Mouse (Mus musculus): ENCODE data around the gene Atoh8. TPM values are rescaled to one million over a fixed set of nuclear protein-coding genes. Genes with fewer than 3 reads are reported as not detected.
A peak's percentile ranks its signal among the peaks of the same experiment; 100 is the strongest.

Gene Atoh8
- total RNA-seq, 1 experiment from 2014 or later: 0.82 TPM

DNA sequence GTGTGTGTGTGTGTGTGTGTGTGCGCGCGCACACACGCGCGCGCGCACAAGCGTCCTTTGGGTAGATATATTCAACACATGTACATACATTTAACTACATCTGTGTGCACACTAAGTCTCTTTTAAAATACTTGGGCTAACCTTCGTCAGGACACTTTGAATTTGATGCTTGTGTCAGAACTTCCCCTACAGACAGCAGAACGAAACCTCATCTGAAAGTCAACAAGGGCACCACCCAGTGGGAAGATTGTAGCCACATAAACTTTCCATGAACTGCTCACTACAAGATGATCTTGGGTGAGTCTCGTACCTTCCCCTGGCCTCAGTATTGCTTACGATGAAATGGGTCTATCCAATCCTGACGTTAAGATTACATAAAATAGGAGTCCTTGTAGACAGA, 3.0 kb downstream of the Atoh8 start:
- peak; percentile 26; the same call in 1 of the 2 replicates for ATAC-seq (replicated peaks; ENCODE audit: low read depth, poor library complexity, severe bottlenecking)

DNA sequence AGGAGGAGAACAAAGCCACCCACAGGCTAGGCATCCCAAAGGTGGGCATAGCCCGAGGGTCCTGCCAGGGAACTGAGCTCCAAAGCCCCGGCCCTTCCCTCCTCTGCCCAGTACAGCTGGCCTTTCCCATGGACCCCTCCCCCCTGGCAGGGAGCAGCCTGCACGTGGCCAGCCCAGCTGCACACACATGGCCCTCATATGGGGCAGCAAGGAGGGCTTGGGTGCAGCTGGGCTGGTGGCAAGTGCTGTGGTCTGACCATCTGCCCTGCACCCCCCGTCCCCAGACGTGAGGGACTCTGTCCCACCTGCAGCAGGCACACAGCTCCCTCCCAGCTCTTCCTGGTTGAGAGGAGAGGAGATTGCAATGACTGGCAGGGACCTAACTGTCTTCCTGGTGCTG, 4.5 kb downstream of the Atoh8 start:
- ATAC-seq (replicated peaks; ENCODE audit: low read depth, poor library complexity, severe bottlenecking): no peak

DNA sequence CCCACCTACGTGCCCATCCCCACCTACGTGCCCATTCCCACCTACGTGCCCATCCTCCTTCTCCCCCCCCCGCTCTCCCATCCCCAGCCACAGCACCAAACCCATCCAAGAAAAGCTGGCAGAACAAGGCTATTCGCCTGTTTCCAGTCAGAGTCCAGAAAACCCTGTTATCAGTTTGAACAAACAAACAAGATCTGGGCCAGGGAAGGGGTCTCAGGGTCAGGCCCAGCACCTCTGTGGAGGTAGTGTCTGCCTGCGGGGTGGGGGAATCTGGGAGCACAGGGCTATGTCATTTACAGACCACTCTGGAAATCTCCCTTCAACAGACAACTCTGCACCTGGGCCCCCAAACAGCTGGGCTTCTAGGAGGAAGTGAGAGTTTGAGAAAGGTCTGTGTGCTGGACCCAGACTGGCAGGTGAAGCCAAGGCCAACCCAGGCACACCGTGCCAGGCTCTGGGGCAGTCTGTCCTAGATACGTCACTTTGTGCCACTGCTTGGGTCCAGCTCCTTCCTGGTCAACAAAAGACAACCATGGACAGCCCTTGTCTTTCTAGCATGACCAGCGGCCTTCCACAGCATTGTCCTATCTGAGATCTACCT, 7.6 kb downstream of the Atoh8 start:
- no peak for ATAC-seq (replicated peaks; ENCODE audit: low read depth, poor library complexity, severe bottlenecking)

DNA sequence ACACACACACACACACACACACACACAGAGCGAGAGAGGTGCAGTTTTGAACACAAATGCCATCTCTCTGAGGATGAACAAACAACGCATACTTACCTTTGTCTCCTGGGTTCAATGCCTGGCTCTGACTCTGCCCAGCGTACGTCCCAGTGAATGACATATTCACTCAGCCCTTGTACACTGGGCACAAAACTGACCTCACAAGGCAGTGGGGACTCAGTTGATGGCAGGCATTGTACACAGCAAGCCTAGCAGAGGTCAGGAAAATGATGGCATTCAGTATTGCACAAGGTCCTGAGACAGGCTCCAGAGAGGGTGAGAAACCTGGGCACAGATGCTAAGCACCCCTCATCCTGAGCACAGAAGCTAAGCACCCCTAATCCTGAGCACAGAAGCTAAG, 8.4 kb downstream of the Atoh8 start:
- no peak for ATAC-seq (replicated peaks; ENCODE audit: low read depth, poor library complexity, severe bottlenecking)

DNA sequence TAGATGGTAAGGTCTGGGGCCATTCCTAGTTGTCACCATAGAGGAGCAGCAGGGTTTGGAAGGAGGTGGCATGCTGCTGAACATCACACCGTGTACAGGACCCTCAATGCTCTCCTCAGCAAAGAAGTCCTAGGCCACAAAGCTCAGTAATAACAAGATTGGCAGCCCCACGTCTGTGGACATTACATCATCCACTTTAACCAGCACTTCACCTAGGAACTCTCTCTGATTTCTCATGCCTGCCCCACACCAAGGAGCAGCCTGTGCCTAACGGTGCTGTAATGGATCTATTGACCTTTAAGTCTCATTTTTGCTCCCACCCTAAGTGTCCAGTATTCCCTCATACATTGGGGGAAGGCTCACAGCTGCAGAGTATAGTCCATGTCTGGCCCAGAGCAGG, 9.7 kb downstream of the Atoh8 start:
- ATAC-seq (replicated peaks; ENCODE audit: low read depth, poor library complexity, severe bottlenecking): no peak

DNA sequence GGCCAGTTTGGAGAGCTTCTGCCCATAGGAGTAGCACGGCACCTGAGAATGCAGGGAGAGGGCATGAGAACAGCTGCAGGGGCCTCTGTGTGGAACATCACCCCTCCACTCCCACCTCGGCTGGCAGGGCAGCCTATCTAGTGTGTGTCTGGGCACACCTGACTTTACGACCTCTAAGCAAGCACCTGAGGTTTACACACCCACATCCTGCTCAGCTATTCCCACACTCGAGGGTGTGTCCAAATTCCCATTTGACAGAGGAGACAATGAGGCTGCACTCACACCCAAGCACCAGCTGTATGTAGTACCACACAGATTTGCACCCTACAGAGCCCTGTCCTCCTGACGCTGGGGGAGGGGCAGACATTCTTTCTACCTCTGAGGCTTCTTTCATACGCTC, 11.5 kb downstream of the Atoh8 start:
- ATAC-seq (replicated peaks; ENCODE audit: low read depth, poor library complexity, severe bottlenecking): no peak

DNA sequence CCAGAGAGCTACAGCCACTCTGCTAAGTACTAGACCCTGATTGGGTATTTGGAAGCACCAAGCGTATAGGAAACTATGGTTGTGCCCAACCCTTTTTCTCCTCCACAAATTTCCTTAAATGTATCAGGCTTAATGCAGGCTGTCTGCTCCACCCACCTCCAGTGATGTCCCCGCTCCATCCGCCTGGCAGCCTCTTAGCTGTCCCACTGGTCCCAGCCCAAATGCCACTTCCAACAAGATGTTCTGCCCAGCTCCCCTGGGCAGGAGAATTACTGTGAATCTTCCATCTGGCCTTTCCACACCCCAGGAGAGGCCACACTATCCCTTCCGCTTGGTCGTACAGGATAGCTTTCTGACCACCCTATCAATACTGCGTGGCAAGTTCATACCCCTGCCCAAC, 12.5 kb downstream of the Atoh8 start:
- no peak for ATAC-seq (replicated peaks; ENCODE audit: low read depth, poor library complexity, severe bottlenecking)

DNA sequence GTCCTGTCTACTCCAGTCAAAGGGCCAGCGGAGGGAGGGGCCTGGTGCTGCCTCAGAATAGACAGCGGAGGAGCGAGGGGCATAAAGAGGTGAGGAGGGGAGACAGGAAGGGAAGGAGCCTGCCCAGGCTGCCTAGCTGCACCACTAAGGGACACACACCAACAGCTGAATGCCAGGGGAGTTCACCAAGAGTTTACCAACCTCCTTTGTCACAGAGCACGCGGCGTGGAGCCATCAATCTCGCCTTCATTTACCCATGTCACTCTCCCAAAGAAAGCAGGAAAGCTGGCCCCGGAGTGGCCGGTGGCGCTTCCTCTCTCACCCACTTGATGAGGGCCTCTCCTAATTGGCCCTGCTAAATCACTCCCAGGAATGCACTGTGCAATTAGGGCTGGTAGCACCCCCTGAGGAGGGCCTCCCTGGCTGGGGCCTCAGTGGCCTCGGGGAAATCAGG, 13.1 kb downstream of the Atoh8 start:
- no peak for ATAC-seq (replicated peaks; ENCODE audit: low read depth, poor library complexity, severe bottlenecking)

DNA sequence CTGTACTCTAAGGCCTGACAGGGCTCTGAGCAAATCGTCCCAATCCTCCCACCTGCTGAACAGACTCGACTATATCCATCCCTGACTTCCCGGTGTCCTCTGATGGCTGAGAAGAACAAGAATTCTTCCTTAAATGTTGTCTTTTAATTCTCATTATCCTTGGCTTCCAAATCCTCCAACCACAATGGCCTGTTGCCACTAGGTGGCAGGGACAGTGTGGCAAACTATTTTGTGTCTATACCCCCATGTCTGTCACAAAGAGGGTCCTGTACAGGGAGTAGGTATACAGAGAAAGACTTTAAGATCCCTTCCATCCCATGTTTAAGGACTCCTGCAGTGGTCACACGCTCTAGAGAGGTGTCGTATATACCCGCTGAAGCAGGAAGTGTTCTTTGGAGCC, 14.1 kb downstream of the Atoh8 start:
- ATAC-seq (replicated peaks; ENCODE audit: low read depth, poor library complexity, severe bottlenecking): no peak

DNA sequence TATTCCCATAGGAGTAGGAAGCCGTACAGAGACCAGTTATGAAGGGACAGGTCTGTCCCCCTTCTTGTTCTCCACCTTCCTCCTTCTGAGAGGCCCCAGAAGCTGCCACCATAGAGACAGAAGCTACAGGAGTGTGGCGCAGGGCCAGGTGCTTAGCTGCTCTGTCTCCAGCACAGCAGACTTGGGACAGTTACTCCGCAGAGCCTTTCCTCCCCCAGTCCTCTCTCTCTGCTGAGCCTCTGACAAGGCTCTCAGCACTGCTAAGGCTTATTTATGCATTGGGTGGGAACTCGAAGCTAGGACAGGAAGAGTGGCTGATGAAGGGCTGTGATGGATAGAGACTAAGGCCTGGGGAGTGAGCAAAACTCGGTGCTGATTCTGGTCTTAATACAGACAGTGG, 15.8 kb downstream of the Atoh8 start:
- ATAC-seq (replicated peaks; ENCODE audit: low read depth, poor library complexity, severe bottlenecking): no peak

DNA sequence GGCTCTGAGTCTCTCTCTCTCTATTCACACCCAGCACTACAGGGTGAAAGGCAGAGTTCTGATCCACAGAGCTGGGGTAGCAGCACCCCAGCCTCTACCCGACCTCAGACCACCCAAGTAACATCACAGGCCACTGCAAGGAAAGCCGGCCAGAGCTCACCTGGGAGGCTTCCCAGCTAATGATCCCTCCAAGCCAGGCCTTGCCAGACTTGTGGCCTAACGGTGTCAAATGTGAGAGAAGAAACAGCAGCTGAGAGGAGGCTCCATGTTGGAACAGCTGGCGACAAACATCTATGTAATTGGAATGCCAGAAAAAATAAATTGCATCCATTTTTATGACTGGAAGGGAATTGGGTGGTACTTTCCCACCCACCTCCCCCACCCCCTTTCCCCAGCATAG, 17.1 kb downstream of the Atoh8 start:
- no peak for ATAC-seq (replicated peaks; ENCODE audit: low read depth, poor library complexity, severe bottlenecking)

DNA sequence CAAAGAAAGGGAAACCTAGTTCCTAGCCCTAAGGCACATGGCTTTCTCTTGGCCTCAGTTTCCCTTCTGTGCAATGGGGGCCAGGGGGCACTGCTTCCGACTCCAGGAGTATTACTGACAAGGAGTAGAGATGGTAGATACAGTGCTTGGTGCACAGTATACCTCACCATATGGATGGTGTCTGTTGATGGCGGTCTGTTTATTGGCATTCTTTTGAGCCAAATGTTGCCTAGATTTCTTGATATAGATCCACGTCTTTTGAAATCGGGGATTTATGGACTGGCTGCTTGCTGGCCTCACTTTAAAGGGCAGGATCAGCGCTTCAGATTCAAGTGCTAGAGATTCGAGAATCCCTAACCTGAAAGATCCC, 18.0 kb downstream of the Atoh8 start:
- no peak for ATAC-seq (replicated peaks; ENCODE audit: low read depth, poor library complexity, severe bottlenecking)

DNA sequence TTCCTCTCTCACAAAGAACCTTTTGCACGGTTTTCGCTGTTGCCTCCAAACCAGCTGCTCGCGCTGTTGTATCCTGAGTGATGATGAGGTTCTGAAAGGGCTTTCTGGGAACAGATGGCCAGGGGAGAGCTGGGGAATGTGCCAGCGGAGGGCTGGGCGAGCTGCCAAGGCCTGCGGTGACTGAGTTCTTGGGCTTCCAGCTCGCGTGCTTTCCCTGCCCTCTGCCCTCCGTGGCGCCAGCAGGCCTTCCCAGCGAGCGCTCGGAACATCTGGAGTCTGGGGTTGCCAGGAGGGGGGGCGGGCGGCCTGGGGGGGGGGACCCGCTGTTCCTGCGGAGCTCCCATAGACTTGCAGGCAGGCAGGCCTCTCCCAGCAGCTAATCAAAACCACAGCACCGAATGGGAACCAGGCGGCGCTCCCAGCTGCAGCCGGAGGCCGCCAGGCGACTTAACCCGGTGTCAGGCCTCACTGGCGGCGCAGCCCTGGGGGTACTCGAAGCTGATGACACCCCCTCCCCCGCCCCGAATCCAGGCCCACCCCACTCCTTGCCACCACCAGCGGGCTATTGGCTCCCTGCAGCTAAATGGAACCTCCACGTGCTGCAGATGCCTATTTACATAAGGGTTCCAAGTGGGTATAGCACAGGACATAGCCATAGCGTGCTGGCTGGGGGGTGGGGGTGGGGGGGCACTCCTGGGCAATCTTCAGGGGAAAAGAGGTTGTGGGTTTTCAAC, 18.5 kb downstream of the Atoh8 start:
- ATAC-seq (replicated peaks; ENCODE audit: low read depth, poor library complexity, severe bottlenecking): peak; percentile 80

DNA sequence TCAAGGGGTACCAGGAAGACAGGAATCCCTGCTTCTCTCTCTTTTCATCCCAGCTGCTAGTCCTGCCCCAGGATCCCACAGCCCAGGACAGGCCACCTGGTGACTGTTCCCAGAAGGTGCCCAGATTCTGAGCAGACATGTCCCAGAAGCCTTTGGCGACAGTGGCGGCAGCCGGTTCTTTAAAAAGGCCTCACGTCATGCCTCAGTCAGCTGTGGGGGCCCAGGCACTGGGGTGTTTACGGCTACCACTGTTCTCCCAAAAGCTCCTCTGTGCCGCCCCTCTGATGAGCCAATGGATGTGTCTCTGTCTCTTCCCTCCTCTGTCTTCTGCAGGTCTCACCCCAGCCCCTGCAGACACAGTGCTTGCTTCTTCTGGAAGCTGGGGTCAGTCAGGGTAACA, 19.8 kb downstream of the Atoh8 start:
- no peak for ATAC-seq (replicated peaks; ENCODE audit: low read depth, poor library complexity, severe bottlenecking)

DNA sequence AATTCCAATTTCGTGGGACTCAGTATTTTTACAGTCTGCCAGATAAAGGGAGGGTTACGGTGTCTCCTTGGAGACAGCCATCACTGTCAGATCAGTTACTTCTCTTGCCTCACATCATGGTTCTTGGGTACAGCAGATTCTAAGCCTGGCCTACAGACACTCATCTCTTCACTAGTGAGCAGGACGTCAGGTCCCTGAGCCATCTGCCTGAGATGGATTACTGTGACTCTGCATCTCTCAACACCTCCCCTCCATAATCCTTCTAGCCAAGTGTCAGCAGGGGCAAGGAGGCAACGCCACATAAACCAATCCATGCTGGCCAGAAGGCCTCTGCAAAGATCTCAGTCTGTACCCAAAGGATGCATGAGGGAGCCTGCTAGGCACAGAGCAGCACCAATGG, 24.0 kb downstream of the Atoh8 start:
- ATAC-seq (replicated peaks; ENCODE audit: low read depth, poor library complexity, severe bottlenecking): no peak

DNA sequence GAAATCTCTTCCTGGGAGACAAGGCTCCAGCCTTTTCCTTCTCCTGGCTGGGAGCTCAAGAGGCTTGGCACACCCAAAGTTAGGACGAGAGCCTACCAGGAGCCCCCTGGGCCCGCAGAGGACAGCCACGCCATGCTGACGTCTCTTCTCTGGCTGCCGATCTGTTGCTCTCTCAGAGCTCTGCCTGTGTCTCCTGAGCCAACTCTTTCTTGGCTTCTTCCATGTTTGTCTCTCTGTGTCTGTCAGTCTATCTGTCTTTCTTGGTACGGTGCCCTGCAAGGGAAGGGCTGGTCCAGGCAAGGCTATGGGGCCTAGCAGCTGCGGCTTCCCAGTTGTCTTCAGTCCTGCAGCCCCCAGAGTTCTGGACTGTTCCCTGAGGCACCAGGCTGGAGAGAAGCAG, 24.6 kb downstream of the Atoh8 start:
- no peak for ATAC-seq (replicated peaks; ENCODE audit: low read depth, poor library complexity, severe bottlenecking)

DNA sequence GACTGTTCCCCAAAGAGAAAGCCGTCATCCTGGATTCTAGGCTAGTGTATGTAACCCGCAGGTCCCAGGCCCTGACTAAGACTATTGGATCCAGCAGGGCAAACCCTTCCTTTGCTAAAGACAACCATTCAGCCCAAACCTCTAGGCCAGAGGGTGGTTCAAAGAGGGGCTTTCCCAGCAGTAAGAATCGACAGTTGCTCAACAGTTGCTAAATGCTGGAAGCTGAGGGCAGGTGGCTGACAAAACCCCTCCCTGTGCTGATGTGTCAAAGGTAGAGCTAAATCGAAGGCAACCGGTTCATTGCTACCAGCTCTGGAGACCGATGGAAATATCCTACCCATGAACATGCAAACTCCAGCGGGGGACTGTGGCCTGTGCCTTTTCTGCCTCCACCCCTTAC, 25.6 kb downstream of the Atoh8 start:
- ATAC-seq (replicated peaks; ENCODE audit: low read depth, poor library complexity, severe bottlenecking): no peak

DNA sequence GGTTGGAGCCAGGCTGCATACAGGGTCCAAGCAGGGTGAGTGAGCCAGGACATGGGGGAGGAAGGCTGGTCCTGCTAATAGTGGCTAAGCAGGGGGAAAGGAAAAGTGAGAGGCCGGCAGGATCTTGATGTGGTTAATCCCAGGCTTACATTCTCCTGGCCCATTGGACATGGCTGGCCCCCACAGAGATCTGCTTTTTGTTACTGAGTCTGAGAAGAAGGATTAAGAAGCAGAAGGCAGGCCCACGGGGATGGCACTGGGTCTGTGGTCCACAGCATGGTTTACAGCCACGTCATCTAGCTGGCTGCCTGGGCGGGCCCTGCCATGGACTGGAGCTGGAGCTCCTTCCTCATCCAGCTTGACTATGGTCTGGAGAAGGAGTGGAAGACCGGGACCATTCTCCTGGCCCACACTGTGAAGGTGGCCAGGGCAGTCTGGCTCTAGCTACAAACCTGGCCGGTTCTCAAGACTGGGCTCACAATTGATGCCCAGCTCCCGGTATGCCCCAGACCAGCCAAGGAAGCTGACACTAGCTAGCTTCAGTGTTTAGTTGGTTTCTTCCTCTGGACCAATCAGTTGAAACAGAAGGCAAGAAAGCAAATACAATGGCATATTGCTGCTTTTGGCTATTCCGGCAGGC, 26.9 kb downstream of the Atoh8 start:
- no peak for ATAC-seq (replicated peaks; ENCODE audit: low read depth, poor library complexity, severe bottlenecking)

DNA sequence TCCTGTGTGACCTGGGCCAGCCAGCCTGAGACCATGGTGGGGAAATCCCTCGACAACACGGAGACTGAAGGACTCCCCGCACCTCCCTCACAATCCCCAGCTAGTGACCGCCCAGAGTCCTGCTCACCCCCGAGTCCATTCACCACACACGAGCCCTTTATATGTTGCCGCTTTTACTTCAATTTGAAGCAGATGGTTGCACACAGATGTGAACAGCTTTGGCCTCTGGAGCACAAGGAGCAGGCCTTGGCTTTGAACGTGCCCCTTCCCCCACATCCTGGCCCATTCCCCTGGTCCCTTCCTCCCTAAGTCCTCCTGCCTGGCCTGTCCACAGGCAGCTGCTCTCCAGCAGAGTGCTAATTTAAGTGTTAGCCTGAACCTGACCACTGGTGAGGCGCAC, 29.4 kb downstream of the Atoh8 start:
- ATAC-seq (replicated peaks; ENCODE audit: low read depth, poor library complexity, severe bottlenecking): no peak

DNA sequence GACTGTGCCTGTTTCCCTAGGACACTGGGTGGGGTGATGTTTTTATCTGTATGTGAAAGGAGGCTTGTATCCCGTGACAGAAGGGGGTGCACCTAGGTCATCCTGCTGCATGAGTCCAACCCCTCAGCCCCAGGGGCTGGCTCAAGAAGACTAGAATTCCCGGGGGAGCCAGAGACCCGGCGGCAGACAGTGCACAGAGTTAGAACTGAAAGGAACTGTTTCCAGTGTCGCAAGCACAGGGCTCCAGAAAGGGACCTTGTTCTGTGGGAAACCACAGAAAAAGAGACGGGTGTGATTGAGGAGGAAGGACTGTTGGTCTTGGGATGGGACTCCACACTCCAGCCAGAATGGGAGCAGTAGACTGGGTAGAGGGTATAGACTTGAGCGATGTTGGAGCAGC, 30.5 kb downstream of the Atoh8 start:
- ATAC-seq (replicated peaks; ENCODE audit: low read depth, poor library complexity, severe bottlenecking): no peak

DNA sequence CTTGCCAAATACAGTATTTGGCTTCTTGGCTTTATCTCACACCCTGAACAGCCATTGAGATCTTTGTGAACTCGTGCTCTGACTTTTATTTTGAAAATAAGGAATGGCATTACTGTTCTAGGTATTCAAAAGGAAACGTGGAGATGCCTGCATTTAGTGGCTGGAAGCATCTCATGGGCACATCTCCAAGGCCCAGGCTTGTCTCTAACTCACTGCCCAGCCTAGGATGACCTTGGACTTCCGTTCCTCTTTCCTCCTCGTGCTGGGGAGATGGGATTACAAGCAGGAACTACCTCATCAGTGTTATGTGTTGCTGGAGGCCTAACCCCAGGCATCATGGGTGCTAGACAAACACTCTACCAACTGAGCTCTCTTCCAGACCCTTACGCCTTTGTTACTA, 32.1 kb downstream of the Atoh8 start:
- no peak for ATAC-seq (replicated peaks; ENCODE audit: low read depth, poor library complexity, severe bottlenecking)

DNA sequence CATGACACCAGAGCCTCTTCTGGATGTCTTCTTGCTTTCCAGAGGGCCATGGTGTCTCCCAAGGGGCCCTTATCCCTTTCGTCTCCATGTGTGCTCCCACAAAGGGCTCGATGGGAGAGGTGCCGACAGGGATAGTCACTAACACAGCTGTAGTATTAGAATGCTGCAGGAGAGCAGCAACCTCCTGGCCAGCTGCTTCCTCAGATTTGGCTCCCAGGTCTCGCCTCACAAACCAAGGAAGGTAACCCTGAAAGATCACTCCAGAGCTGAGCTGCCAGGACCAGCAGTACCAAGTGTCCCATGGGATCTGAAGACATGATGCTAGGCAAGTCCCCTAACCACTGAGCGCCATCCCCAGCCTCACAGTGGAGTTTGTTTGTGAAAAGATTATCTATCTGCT, 32.6 kb downstream of the Atoh8 start:
- ATAC-seq (replicated peaks; ENCODE audit: low read depth, poor library complexity, severe bottlenecking): no peak

Measured in common myeloid progenitor, adult 5-6 weeks (primary cell).